Mouse (Mus musculus) hindbrain, embryonic 13.5 days (tissue): Measurements from ENCODE around the gene Mlxipl. TPM values are rescaled to one million over a fixed set of nuclear protein-coding genes. Genes with fewer than 3 reads are reported as not detected.

Experiments used
- ATAC-seq: fragments of 200-750 bp; cut with Nextera tagmentation; 2 replicates; pipeline ENCODE4 v1.8.0; 2017; ENCODE audit warnings: moderate TSS enrichment; ENCODE audit not compliant: low FRiP score
- H3K27ac ChIP-seq: fragments of 300-500 bp; sonication (generic); 2 replicates; pipeline ENCODE4 v1.5.1; 2015; ENCODE audit warnings: inconsistent platforms, mild to moderate bottlenecking, moderate library complexity
- H3K27me3 ChIP-seq: fragments of 300-500 bp; sonication (generic); 2 replicates; pipeline ENCODE4 v1.6.1; 2015; ENCODE audit warnings: mild to moderate bottlenecking, inconsistent platforms
- H3K36me3 ChIP-seq: fragments of 300-500 bp; sonication (generic); 2 replicates; pipeline ENCODE4 v1.6.1; 2015; ENCODE audit warnings: mild to moderate bottlenecking, inconsistent platforms
- H3K4me1 ChIP-seq: fragments of 300-500 bp; sonication (generic); replicated peaks from 2 replicates; pipeline ENCODE4 v1.6.1; 2015; ENCODE audit warnings: inconsistent platforms
- H3K4me2 ChIP-seq: fragments of 300-500 bp; sonication (generic); 2 replicates; pipeline ENCODE4 v1.6.1; 2015; ENCODE audit warnings: inconsistent platforms, mild to moderate bottlenecking, moderate library complexity
- H3K4me3 ChIP-seq: fragments of 300-500 bp; sonication (generic); 2 replicates; pipeline ENCODE4 v1.5.1; 2015; ENCODE audit warnings: mild to moderate bottlenecking, inconsistent platforms
- H3K9ac ChIP-seq: fragments of 300-500 bp; sonication (generic); 2 replicates; pipeline ENCODE4 v1.6.1; 2015; ENCODE audit warnings: mild to moderate bottlenecking, inconsistent platforms
- H3K9me3 ChIP-seq: fragments of 300-500 bp; sonication (generic); 2 replicates; pipeline ENCODE4 v1.6.1; 2016; ENCODE audit warnings: inconsistent platforms
- WGBS: fragments of 180-500 bp; shearing (Covaris S2); methylation state at CpG from one replicate; pipeline ENCODE4 v1.1.7; 2015; 5-methylcytosine and 5-hydroxymethylcytosine counted together
- polyA plus RNA-seq: library from polyadenylated mRNA; unstranded; fragments of >200 nt; fragmentation: Nextera tagmentation; extraction: Ambion mirVana; gene quantifications from 2 replicates; pipeline ENCODE4 v1.2.1, GENCODE M21; 2015

Mlxipl gene
- polyA plus RNA-seq, 1 experiment from 2014 or later: 0.71 TPM

- Histone ChIP-seq H3K4me2 (no peak overlapping the region), H3K36me3 (peaks cover 66% of the 10 kb centered on the region), H3K4me3 (no peak overlapping the region), H3K27ac (no peak overlapping the region), H3K9me3 (no peaks in the 10 kb centered on the region), H3K4me1 (no peaks in the 10 kb centered on the region), H3K9ac (0 out of 2 replicates have a peak overlapping the region, but pooled peaks have one; percentile 24), H3K27me3 (no peaks in the 10 kb centered on the region)
- ATAC-seq: no peak
- 96% methylated on average over 4 of the region's 4 CpGs for WGBS
Observed at GRCm38 (mm10) chr5:135161221-135161620, 71.5 kb downstream of the Mlxipl start.

GRCm38 (mm10) chr5:135161650-135162049 is 72.0 kb downstream of the Mlxipl start:
- H3K27me3 ChIP-seq: no peaks in the 10 kb centered on the region
- H3K4me3 ChIP-seq: no peak overlapping the region
- H3K4me2 ChIP-seq: no peak overlapping the region
- no peak for ATAC-seq
- H3K9ac ChIP-seq: 0 out of 2 replicates have a peak overlapping the region, but pooled peaks have one; percentile 24
- 97% methylated on average over 7 of the region's 7 CpGs for WGBS
- no peaks in the 10 kb centered on the region for H3K4me1 ChIP-seq
- H3K9me3 ChIP-seq: no peaks in the 10 kb centered on the region
- H3K36me3 ChIP-seq: peaks cover 62% of the 10 kb centered on the region
- H3K27ac ChIP-seq: no peak overlapping the region

- no peaks in the 10 kb centered on the region for H3K27me3 ChIP-seq
- no peak overlapping the region for H3K9ac ChIP-seq
- no peak overlapping the region for H3K4me3 ChIP-seq
- H3K27ac ChIP-seq: no peak overlapping the region
- peaks cover 55% of the 10 kb centered on the region for H3K36me3 ChIP-seq
- WGBS: 96% methylated on average over 8 of the region's 8 CpGs
- H3K4me1 ChIP-seq: no peaks in the 10 kb centered on the region
- no peak overlapping the region for H3K4me2 ChIP-seq
- ATAC-seq: no peak
- H3K9me3 ChIP-seq: no peaks in the 10 kb centered on the region
Observed at GRCm38 (mm10) chr5:135162361-135162760, 72.7 kb downstream of the Mlxipl start.

- no peak for ATAC-seq
- H3K4me2 ChIP-seq: no peak overlapping the region
- H3K27me3 ChIP-seq: no peaks in the 10 kb centered on the region
- no peak overlapping the region for H3K27ac ChIP-seq
- WGBS: 93% methylated on average over 6 of the region's 6 CpGs
- peaks cover 3% of the 10 kb centered on the region for H3K4me1 ChIP-seq
- H3K36me3 ChIP-seq: peaks cover 51% of the 10 kb centered on the region
- no peak overlapping the region for H3K4me3 ChIP-seq
- no peaks in the 10 kb centered on the region for H3K9me3 ChIP-seq
- no peak overlapping the region for H3K9ac ChIP-seq
Observed at GRCm38 (mm10) chr5:135162821-135163220, 73.1 kb downstream of the Mlxipl start.

- H3K9ac ChIP-seq: no peak overlapping the region
- no peaks in the 10 kb centered on the region for H3K9me3 ChIP-seq
- ATAC-seq: no peak
- no peak overlapping the region for H3K27ac ChIP-seq
- H3K27me3 ChIP-seq: no peaks in the 10 kb centered on the region
- H3K36me3 ChIP-seq: peaks cover 23% of the 10 kb centered on the region
- H3K4me1 ChIP-seq: peaks cover 21% of the 10 kb centered on the region
- no peak overlapping the region for H3K4me2 ChIP-seq
- WGBS: 86% methylated on average over 4 of the region's 4 CpGs
- no peak overlapping the region for H3K4me3 ChIP-seq
Observed at GRCm38 (mm10) chr5:135166909-135167308, 77.2 kb downstream of the Mlxipl start.

- Histone ChIP-seq H3K27ac (peak overlapping the region; percentile 100; the same call in 1 of the 2 replicates), H3K4me2 (peak overlapping the region; percentile 93; the same call in 1 of the 2 replicates), H3K27me3 (no peaks in the 10 kb centered on the region), H3K4me1 (peaks cover 21% of the 10 kb centered on the region), H3K4me3 (peak overlapping the region; percentile 63; the same call in 1 of the 2 replicates), H3K9me3 (no peaks in the 10 kb centered on the region), H3K9ac (no peak overlapping the region), H3K36me3 (peaks cover 23% of the 10 kb centered on the region)
- WGBS: 94% methylated on average over 4 of the region's 4 CpGs
- ATAC-seq: no peak
Observed at GRCm38 (mm10) chr5:135167469-135167868, 77.8 kb downstream of the Mlxipl start.

GRCm38 (mm10) chr5:135168063-135169062 is 78.7 kb downstream of the Mlxipl start, which contains the start of gene Bcl7b:
Gene Bcl7b, plus strand, starts transcription at chr5:135168283.
- WGBS: 2% methylated on average over 93 of the region's 95 CpGs
- Histone ChIP-seq H3K36me3 (peaks cover 27% of the 10 kb centered on the region), H3K27ac (peak within 1 kb of the TSS; percentile 100), H3K4me2 (peak within 1 kb of the TSS; percentile 93), H3K27me3 (no peaks in the 10 kb centered on the region), H3K4me3 (peak within 1 kb of the TSS; percentile 63), H3K4me1 (peaks cover 21% of the 10 kb centered on the region), H3K9ac (peak within 1 kb of the TSS; percentile 91), H3K9me3 (no peaks in the 10 kb centered on the region)
- ATAC-seq: peak; percentile 97

GRCm38 (mm10) chr5:135169479-135169878 is 79.8 kb downstream of the Mlxipl start:
- H3K27ac ChIP-seq: peak overlapping the region; percentile 100
- no peak for ATAC-seq
- H3K4me1 ChIP-seq: peaks cover 21% of the 10 kb centered on the region
- H3K9ac ChIP-seq: peak overlapping the region; percentile 91
- peak overlapping the region; percentile 63 for H3K4me3 ChIP-seq
- no peaks in the 10 kb centered on the region for H3K9me3 ChIP-seq
- H3K4me2 ChIP-seq: peak overlapping the region; percentile 93
- 93% methylated on average over 5 of the region's 5 CpGs for WGBS
- no peaks in the 10 kb centered on the region for H3K27me3 ChIP-seq
- peaks cover 38% of the 10 kb centered on the region for H3K36me3 ChIP-seq

- Histone ChIP-seq H3K9me3 (no peaks in the 10 kb centered on the region), H3K9ac (0 out of 2 replicates have a peak overlapping the region, but pooled peaks have one; percentile 15), H3K4me2 (no peak overlapping the region), H3K27ac (no peak overlapping the region), H3K36me3 (peaks cover 56% of the 10 kb centered on the region), H3K27me3 (no peaks in the 10 kb centered on the region), H3K4me1 (peaks cover 21% of the 10 kb centered on the region), H3K4me3 (no peak overlapping the region)
- 95% methylated on average over 6 of the region's 6 CpGs for WGBS
- ATAC-seq: no peak
Observed at GRCm38 (mm10) chr5:135171688-135172220, 82.1 kb downstream of the Mlxipl start.

- H3K4me1 ChIP-seq: peaks cover 16% of the 10 kb centered on the region
- H3K36me3 ChIP-seq: peaks cover 69% of the 10 kb centered on the region
- ATAC-seq: no peak
- H3K9me3 ChIP-seq: no peaks in the 10 kb centered on the region
- no peak overlapping the region for H3K27ac ChIP-seq
- H3K9ac ChIP-seq: no peak overlapping the region
- H3K27me3 ChIP-seq: no peaks in the 10 kb centered on the region
- WGBS: 96% methylated on average over 5 of the region's 5 CpGs
- no peak overlapping the region for H3K4me2 ChIP-seq
- H3K4me3 ChIP-seq: no peak overlapping the region
Observed at GRCm38 (mm10) chr5:135172986-135173385, 83.3 kb downstream of the Mlxipl start.

- no peak for ATAC-seq
- H3K27me3 ChIP-seq: no peaks in the 10 kb centered on the region
- no peak overlapping the region for H3K9ac ChIP-seq
- no peak overlapping the region for H3K4me2 ChIP-seq
- H3K4me1 ChIP-seq: peaks cover 8% of the 10 kb centered on the region
- H3K9me3 ChIP-seq: no peaks in the 10 kb centered on the region
- no peak overlapping the region for H3K27ac ChIP-seq
- peaks cover 90% of the 10 kb centered on the region for H3K36me3 ChIP-seq
- H3K4me3 ChIP-seq: no peak overlapping the region
Observed at GRCm38 (mm10) chr5:135175086-135175485, 85.4 kb downstream of the Mlxipl start.

GRCm38 (mm10) chr5:135178523-135178922 is 88.8 kb downstream of the Mlxipl start:
- no peak for ATAC-seq
- no peaks in the 10 kb centered on the region for H3K9me3 ChIP-seq
- 0 out of 2 replicates have a peak, but pooled peaks cover 4% of the 10 kb centered on the region for H3K4me1 ChIP-seq
- no peaks in the 10 kb centered on the region for H3K27me3 ChIP-seq
- no peak overlapping the region for H3K27ac ChIP-seq
- H3K4me2 ChIP-seq: no peak overlapping the region
- peak overlapping the region; percentile 31; the same call in 1 of the 2 replicates for H3K9ac ChIP-seq
- H3K4me3 ChIP-seq: no peak overlapping the region
- WGBS: 88% methylated on average over 3 of the region's 3 CpGs
- H3K36me3 ChIP-seq: peaks cover 94% of the 10 kb centered on the region
